Mouse (Mus musculus) stomach, embryonic 14.5 days (tissue): Measurements from ENCODE around the gene Mbtd1. TPM values are rescaled to one million over a fixed set of nuclear protein-coding genes. Genes with fewer than 3 reads are reported as not detected.

Source experiments
- polyA plus RNA-seq: library from polyadenylated mRNA; unstranded; fragments of >200 nt; fragmentation: Nextera tagmentation; extraction: Ambion mirVana; gene quantifications from 2 replicates; pipeline ENCODE4 v1.2.1, GENCODE M21; 2014

Mbtd1 gene
- polyA plus RNA-seq, 1 experiment from 2014 or later = 31.1 TPM

Other genes starting within 250 kb of the Mbtd1 start
- 24.9 and 30.6 TPM in 2 replicates for gene Utp18, start 86 bp upstream of the Mbtd1 start, polyA plus RNA-seq
- gene Nme2, start 70.4 kb downstream of the Mbtd1 start, polyA plus RNA-seq = 235 and 237 TPM in 2 replicates
- 357 and 372 TPM in 2 replicates for gene Gm20390, start 82.4 kb downstream of the Mbtd1 start, polyA plus RNA-seq
- gene Nme1, start 82.7 kb downstream of the Mbtd1 start, polyA plus RNA-seq = 154 and 155 TPM in 2 replicates
- gene Spag9, start 110.2 kb downstream of the Mbtd1 start, polyA plus RNA-seq = 61.7 and 63.4 TPM in 2 replicates